Mouse (Mus musculus): Measurements from ENCODE around the gene Rph3a.

Gene Rph3a

DNA sequence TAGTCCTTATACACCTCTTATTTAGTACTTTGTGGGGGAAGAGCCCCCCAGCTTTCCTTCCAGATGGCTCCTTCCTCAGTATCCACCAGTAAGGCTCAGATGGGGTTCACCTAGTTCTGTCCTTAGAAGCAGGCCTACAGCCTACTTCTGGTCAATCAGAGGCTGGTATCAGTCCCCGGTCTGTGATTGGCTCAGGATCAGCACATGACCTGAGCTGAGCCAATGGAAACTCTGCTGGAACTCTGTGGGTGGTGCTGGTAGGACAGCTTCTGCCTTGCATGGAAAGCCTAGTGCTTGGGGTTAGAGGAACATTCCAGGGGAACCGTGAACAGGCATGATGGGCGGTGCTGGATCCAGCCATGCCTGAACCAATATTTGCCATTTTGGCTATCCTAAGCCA, 21.5 kb downstream of the Rph3a start:
- ChIA-PET POLR2A (interaction anchor here in 3 of 4 experiments (0.6 to 1.1 kb wide), 5 partner anchors 11 to 101 kb away, joined by 3 to 4 read pairs (median 3); partner anchors contain the start of gene Oas1g (in 1 of the 3)), CTCF (interaction anchor here (0.6 to 1.8 kb wide), 6 partner anchors 8 to 22 kb away, joined by 3 to 8 read pairs (median 6); no protein-coding TSS in a partner anchor)

DNA sequence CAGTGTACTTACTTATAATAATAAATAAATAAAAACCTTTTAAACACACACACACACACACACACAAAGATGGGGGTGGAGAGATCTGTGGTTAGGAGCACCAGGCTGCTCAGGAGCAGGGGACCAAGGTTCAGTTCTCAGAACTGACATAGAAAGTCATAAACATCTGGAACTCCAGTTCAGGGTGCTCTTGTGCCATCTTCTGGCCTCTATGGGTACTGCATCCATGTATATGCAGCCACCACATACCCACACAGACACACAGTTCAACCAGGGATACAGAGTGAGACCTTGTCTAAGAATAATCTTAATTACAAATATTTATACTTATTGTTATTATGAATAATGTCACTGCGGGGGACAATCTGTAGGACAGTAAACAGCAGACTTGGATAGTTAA, 26.9 kb downstream of the Rph3a start:
- CTCF ChIA-PET: interaction anchor here in 3 of 4 experiments (0.6 to 1.8 kb wide), 8 partner anchors 30 to 177 kb away, joined by 3 to 6 read pairs (median 3); no protein-coding TSS in a partner anchor
- POLR2A ChIA-PET: no interaction called here

DNA sequence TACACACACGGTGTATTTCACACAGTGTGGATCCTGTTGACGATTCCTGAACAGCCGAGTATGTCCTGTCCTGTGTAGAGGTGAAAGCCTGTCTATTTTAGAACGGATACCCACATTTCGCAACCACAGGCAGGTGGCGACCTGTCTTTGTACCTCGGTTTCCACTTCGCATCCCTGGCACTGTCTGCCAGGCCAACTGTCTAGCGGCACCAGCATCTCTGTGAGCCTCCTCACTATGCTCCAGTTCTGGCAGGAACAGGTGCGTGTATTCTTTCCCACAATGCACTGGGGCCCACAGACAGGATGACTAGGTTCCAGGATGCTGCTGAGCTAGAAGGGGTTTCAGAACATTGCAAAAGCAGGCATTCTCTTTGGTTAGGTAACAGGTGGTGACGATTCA, 28.7 kb downstream of the Rph3a start:
- ChIA-PET CTCF (interaction anchor here in 2 of 4 experiments (0.6 to 1.4 kb wide), 2 partner anchors 18 to 758 kb away, joined by 3 to 6 read pairs; no protein-coding TSS in a partner anchor), POLR2A (interaction anchor here in 1 of 4 experiments (0.6 kb wide), 1 partner anchor 14 kb away, joined by 4 read pairs; no protein-coding TSS in a partner anchor)

- POLR2A ChIA-PET: interaction anchor here in 1 of 4 experiments (1.0 kb wide), 1 partner anchor 10 kb away, joined by 3 read pairs; no protein-coding TSS in a partner anchor
- CTCF ChIA-PET: interaction anchor here in 3 of 4 experiments (0.5 to 1.8 kb wide), 10 partner anchors 9 to 187 kb away, joined by 3 to 6 read pairs (median 3); no protein-coding TSS in a partner anchor
These were observed 29.8 kb downstream of the Rph3a start for GRCm38 (mm10) chr5:120980116-120980515.

DNA sequence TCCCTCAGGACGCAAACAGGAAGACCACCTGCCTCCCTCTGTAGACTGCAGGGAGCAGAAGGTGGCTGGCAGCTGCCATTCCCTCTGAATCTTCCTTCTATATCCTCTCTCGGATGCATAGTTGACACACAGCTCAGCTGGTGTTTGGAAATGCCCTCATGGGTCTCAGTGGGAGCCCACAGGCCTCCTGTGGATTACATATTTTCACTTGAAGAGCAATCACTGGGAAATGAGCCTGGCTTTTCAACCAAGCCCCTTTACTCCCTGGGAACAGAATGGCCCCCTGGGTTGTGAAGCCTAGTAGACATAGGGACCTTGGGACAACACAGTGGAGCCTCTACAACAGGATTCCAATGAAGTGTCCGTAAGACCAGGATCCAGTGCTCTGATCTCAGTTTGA, 33.8 kb downstream of the Rph3a start:
- ChIA-PET POLR2A (interaction anchor here in 1 of 4 experiments (0.5 kb wide), 1 partner anchor 124 kb away, joined by 3 read pairs; no protein-coding TSS in a partner anchor), CTCF (interaction anchor here in 1 of 4 experiments (0.6 kb wide), 1 partner anchor 154 kb away, joined by 3 read pairs; no protein-coding TSS in a partner anchor)

DNA sequence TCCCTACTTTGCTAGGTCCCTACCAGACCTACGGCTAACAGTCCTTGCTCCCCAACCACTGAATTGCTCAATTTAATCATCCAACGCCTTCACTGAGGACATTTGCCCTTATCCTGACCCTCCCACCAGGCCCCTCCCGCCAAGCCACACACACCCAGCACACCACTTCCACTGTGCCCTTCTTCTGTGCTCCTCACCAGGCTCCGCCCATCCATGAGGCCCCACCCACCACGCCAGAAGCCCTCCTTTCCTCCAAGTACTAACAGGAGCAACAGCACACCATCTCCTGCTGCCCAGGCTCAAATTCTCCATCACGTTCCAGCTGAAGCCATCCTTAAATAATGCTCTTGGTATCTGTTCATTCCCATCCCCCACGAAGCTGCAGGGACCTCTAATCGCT, 35.4 kb downstream of the Rph3a start:
- POLR2A ChIA-PET: interaction anchor here in 1 of 4 experiments (0.5 kb wide), 1 partner anchor 482 kb away, joined by 3 read pairs; no protein-coding TSS in a partner anchor
- CTCF ChIA-PET: no interaction called here

- POLR2A ChIA-PET: interaction anchor here in 2 of 4 experiments (0.6 to 0.7 kb wide), 2 partner anchors 156 to 592 kb away, joined by 3 to 9 read pairs; no protein-coding TSS in a partner anchor
- CTCF ChIA-PET: interaction anchor here in 2 of 4 experiments (0.5 to 1.8 kb wide), 2 partner anchors 27 to 142 kb away, joined by 5 to 8 read pairs; no protein-coding TSS in a partner anchor
These were observed 37.6 kb downstream of the Rph3a start for GRCm38 (mm10) chr5:120972278-120972677.

DNA sequence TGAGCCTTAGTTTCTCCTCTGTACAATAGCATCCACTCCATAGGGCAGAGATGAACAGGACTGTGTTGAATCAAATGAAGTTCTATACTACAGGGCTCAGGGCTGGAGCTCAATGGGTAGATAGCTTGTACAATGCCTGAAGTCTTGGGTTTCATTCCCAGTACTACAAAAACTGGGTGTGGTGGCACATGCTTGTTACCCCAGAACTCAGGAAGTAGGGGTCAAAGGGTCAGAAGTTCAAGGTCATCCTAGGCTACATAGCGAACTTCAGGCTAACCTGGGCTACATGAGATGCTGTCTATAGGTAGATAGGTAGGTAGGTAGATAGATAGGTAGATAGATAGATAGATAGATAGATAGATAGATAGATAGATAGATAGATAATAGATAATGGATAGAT, 38.6 kb downstream of the Rph3a start:
- POLR2A ChIA-PET: no interaction called here

DNA sequence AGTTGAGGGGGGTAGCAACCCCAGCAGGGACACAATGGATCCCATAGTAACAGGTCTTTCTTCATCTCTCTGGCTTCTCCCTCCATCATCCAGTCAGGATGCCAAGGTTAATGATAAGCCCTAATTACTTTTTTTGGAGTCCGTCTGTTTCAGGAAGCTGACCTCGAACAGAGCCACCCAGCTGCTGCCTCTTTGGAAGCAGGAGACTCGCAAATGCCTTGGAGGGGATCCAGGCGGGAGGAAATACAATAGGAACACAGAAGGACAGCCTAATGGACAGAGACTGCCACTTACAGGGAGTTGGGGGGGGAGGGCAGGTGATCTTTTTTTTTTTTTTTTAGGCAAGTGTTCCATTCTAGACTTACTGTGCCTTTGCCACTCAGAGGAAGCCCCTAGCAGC, 40.2 kb downstream of the Rph3a start:
- ChIA-PET POLR2A (interaction anchor here in 1 of 4 experiments (0.7 kb wide), 1 partner anchor 195 kb away, joined by 3 read pairs; no protein-coding TSS in a partner anchor), CTCF (no interaction called here)

More for the DNA sequence above, 38.6 kb downstream of the Rph3a start:
- CTCF ChIA-PET: interaction anchor here in 1 of 4 experiments (1.8 kb wide), 1 partner anchor 28 kb away, joined by 5 read pairs; no protein-coding TSS in a partner anchor

DNA sequence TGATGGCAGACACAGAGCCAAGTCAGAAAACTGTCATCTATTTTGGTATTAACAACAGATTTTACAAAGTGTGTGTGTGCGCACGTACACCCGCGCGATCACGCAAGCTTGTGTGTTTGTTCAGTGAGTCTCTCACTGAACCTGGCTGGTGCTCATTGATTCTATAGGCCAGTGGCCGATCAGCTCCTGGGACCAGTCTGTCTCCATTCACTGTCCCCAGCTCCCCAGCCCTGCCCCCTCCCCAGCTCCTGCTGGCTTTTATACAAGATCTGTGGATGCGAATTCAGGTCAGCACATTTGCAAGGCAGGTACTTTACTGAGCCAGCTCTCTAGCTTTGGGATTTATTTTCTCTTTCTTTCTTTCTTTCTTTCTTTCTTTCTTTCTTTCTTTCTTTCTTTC, 41.1 kb downstream of the Rph3a start:
- ChIA-PET POLR2A (no interaction called here), CTCF (interaction anchor here (0.5 to 1.5 kb wide), 7 partner anchors 10 to 409 kb away, joined by 3 to 5 read pairs (median 4); no protein-coding TSS in a partner anchor)

GRCm38 (mm10) chr5:120968134-120968532, 41.8 kb downstream of the Rph3a start:
- ChIA-PET CTCF (interaction anchor here in 3 of 4 experiments (0.5 to 1.5 kb wide), 5 partner anchors 23 to 172 kb away, joined by 3 to 5 read pairs (median 4); no protein-coding TSS in a partner anchor), POLR2A (no interaction called here)

- POLR2A ChIA-PET: no interaction called here
These were observed 42.3 kb downstream of the Rph3a start for GRCm38 (mm10) chr5:120967355-120968133.

GRCm38 (mm10) chr5:120966894-120967293, 43.0 kb downstream of the Rph3a start:
- ChIA-PET CTCF (interaction anchor here in 2 of 4 experiments (0.6 to 1.0 kb wide), 2 partner anchors 13 to 21 kb away, joined by 3 read pairs; no protein-coding TSS in a partner anchor), POLR2A (no interaction called here)

More at GRCm38 (mm10) chr5:120967355-120968133, 42.3 kb downstream of the Rph3a start:
- CTCF ChIA-PET: interaction anchor here in 3 of 4 experiments (1.0 to 1.5 kb wide), 4 partner anchors 22 to 131 kb away, joined by 3 to 5 read pairs (median 4); no protein-coding TSS in a partner anchor

DNA sequence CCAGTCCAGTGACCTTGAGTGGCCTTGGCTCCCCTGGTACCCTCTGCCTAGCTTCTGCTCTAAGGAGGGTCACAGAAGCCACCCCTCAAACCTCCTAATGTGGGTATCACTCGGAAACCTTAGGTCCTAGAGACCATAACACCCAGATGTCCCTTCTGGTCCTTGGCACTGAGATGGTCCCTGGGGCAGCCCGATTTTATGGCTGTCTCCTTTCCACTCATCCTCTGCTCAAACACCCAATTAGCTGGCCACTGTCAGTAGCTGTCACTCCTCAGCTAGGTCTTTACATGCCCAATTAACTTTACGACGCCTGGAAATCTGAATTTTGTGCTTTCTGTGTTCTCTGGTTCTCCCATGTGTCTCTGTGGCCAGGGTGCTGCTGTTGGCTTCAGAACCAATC, 43.7 kb downstream of the Rph3a start:
- POLR2A ChIA-PET: no interaction called here

DNA sequence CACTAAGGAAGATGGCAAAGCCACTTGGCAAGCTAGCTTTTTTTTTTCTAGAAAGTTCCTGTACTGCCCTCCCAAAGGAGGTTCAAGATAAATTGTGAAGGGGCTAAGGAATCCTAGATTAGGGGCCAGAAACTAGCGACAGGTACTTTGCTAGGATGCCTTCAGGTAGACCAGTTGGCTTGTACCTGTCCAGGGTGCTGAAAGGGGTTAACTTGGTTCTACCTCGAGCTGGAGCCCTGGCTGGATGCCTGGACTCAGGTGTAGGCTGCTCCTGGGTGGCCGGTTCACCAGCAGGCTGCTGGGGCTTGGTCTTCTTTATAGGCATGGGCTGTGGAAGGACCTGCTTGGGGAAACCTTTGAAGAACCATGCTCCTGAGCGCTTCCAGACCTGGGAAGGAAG, 48.9 kb downstream of the Rph3a start:
- ChIA-PET CTCF (interaction anchor here in 1 of 4 experiments (0.6 kb wide), 1 partner anchor 812 kb away, joined by 4 read pairs; no protein-coding TSS in a partner anchor), POLR2A (no interaction called here)

More for the DNA sequence above, 43.7 kb downstream of the Rph3a start:
- CTCF ChIA-PET: interaction anchor here in 2 of 4 experiments (0.6 to 1.0 kb wide), 3 partner anchors 12 to 1952 kb away, joined by 3 read pairs; no protein-coding TSS in a partner anchor

GRCm38 (mm10) chr5:120953974-120954373, 55.9 kb downstream of the Rph3a start:
- ChIA-PET POLR2A (no interaction called here), CTCF (interaction anchor here (0.6 to 1.6 kb wide), 8 partner anchors 12 to 165 kb away, joined by 3 to 6 read pairs (median 4); partner anchors contain the start of gene Oas1c (in 1 of the 4))

DNA sequence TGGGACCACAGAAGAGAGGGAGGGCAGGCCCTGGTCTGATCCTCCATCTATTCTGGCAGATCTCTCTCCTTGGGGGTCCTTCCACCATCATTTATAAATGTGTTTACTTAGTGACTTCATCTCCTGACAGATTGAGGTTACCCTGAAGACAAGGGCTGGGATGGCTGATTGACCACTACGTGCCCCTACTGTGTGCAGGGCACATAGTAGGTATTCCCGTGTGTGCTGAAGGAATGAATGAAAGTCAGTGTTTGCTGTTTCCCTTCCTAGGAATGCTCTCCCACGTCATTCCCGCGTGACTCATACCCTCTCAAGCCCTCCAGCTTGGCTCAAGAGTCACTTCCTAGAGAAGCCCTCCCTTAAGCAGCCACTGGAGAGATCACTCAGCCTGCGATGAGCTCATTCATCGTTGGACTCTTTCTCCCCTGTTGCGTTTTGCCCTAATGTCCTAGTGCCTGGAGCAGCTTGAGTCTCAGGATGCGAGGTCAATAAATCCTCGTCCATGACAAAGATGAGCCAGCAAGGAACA, 57.6 kb downstream of the Rph3a start:
- ChIA-PET POLR2A (interaction anchor here in 1 of 4 experiments (0.6 to 1.5 kb wide), 2 partner anchors 63 to 627 kb away, joined by 3 read pairs; no protein-coding TSS in a partner anchor), CTCF (interaction anchor here in 3 of 4 experiments (0.5 to 1.9 kb wide), 7 partner anchors 13 to 752 kb away, joined by 3 to 5 read pairs (median 3); no protein-coding TSS in a partner anchor)

DNA sequence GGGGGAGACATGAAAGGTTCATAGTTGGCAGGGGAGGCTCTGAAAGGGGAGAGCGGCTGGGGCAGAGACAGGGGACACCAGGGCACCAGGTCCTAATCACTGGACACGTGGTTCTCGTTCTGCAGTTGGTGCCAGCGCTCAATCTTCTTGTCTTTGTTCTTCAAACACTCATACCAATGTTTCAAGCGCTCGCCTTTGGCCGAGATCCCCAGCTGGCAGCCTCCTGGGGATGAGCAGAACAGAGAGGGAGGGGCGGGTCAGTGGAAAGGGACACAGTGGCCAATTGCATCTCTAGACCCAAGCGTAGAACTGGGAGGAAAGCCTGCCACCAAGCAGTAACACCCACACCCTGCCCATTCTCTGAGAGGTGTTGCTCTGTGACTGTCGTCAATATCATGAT, 67.8 kb downstream of the Rph3a start:
- ChIA-PET CTCF (interaction anchor here in 1 of 4 experiments (0.7 kb wide), 1 partner anchor 44 kb away, joined by 3 read pairs; no protein-coding TSS in a partner anchor), POLR2A (interaction anchor here in 1 of 4 experiments (1.5 kb wide), 1 partner anchor 53 kb away, joined by 3 read pairs; no protein-coding TSS in a partner anchor)
